Mouse (Mus musculus): Measurements from ENCODE around the gene H1fnt. TPM values are rescaled to one million over a fixed set of nuclear protein-coding genes. Genes with fewer than 3 reads are reported as not detected.
A peak's percentile ranks its signal among the peaks of the same experiment; 100 is the strongest.

H1fnt gene
- total RNA-seq, 1 experiment: not detected

DNA sequence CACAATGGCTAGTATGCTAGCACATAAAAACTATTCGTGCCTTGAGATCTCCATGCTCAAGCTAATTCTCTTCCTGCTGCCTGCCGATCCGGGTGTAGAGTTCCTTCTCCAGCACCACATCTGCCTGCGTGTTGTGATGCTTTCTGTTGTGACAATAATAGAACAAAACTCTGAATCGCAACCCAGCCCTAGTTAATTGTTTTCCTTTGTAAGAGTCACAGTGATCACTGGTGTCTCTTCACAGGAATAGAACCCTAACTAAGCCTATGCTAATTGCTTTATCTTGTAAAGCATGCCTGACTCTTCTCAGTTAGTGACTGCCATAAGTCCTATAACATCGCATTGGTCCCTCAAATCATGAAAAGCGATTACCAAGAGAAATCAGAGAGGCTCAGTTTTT lies 31.0 kb downstream of the H1fnt start:
- TF ChIP-seq ZC3H11A (IDR thresholded peaks at IDR 0.05; ENCODE audit: borderline replicate concordance, low read depth, low read length): no peak
- TF ChIP-seq MAFK (IDR thresholded peaks at IDR 0.05; ENCODE audit: insufficient read depth, low read depth, low read length): no peak
- TF ChIP-seq CHD2 (IDR thresholded peaks at IDR 0.05; ENCODE audit: low read depth, low read length): no peak
- no peak for TF ChIP-seq ZNF384 (IDR thresholded peaks at IDR 0.05; ENCODE audit: low read depth, low read length)
- TF ChIP-seq HCFC1 (IDR thresholded peaks at IDR 0.05; ENCODE audit: borderline replicate concordance, insufficient read depth, low read length): no peak
- Histone ChIP-seq H3K9me3 (ENCODE audit: control insufficient read depth, insufficient read depth, low read depth, low read length) (no peaks in the 10 kb centered on the region), H3K4me1 (ENCODE audit: control insufficient read depth in 2 of 2, insufficient read depth in 2 of 2, low read length in 2 of 2, poor library complexity in 1 of 2) (no peaks in the 10 kb centered on the region; a peak in 1 of 4 replicates), H3K27ac (ENCODE audit: insufficient read depth, low read depth, low read length, poor library complexity, severe bottlenecking) (no peak overlapping the region), H3K36me3 (ENCODE audit: control insufficient read depth, insufficient read depth, low read length, poor library complexity, severe bottlenecking) (no peaks in the 10 kb centered on the region), H3K4me3 (ENCODE audit: insufficient read depth in 1 of 2, low read depth in 1 of 2, low read length in 2 of 2, poor library complexity in 1 of 2, severe bottlenecking in 1 of 2) (no peak overlapping the region), H3K9ac (ENCODE audit: insufficient read depth, low read depth, low read length, poor library complexity, severe bottlenecking) (no peak overlapping the region)
- DNase-seq (ENCODE audit: low read depth, low spot score): no peak
- in situ Hi-C loops (cut with MboI; ENCODE audit: low sequenced_read_pairs in 2 of 2, unreplicated experiment in 2 of 2): no loop called here

DNA sequence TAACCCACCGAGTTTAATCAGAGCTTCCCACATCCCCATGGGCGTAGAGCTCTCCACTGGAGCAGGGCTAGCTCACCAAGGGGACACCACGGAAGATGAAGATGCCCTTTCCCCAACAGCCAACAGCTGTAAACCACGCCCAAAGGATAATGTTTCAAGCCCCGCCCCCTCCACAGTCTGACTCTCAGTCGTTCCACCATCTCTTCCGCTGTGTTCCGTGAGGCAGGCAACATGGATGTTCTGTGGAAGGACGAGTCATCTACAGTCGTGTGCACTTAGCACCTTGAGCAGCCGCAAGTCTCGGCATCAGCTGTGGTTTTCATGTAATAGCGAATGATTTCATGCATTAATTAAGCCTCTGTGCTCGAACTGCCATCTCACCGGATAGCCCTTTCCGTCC lies 31.5 kb downstream of the H1fnt start:
- peak; percentile 41 for DNase-seq (ENCODE audit: low read depth, low spot score)
- Histone ChIP-seq H3K9ac (ENCODE audit: insufficient read depth, low read depth, low read length, poor library complexity, severe bottlenecking) (no peak overlapping the region), H3K9me3 (ENCODE audit: control insufficient read depth, insufficient read depth, low read depth, low read length) (no peaks in the 10 kb centered on the region), H3K4me3 (ENCODE audit: insufficient read depth in 1 of 2, low read depth in 1 of 2, low read length in 2 of 2, poor library complexity in 1 of 2, severe bottlenecking in 1 of 2) (no peak overlapping the region), H3K36me3 (ENCODE audit: control insufficient read depth, insufficient read depth, low read length, poor library complexity, severe bottlenecking) (no peaks in the 10 kb centered on the region), H3K27ac (ENCODE audit: insufficient read depth, low read depth, low read length, poor library complexity, severe bottlenecking) (no peak overlapping the region), H3K4me1 (ENCODE audit: control insufficient read depth in 2 of 2, insufficient read depth in 2 of 2, low read length in 2 of 2, poor library complexity in 1 of 2) (no peaks in the 10 kb centered on the region; a peak in 1 of 4 replicates)
- TF ChIP-seq HCFC1 (IDR thresholded peaks at IDR 0.05; ENCODE audit: borderline replicate concordance, insufficient read depth, low read length) (no peak), CHD2 (IDR thresholded peaks at IDR 0.05; ENCODE audit: low read depth, low read length) (no peak), ZC3H11A (IDR thresholded peaks at IDR 0.05; ENCODE audit: borderline replicate concordance, low read depth, low read length) (no peak), ZNF384 (IDR thresholded peaks at IDR 0.05; ENCODE audit: low read depth, low read length) (no peak), MAFK (IDR thresholded peaks at IDR 0.05; ENCODE audit: insufficient read depth, low read depth, low read length) (no peak)
- in situ Hi-C loops (cut with MboI; ENCODE audit: low sequenced_read_pairs in 2 of 2, unreplicated experiment in 2 of 2): no loop called here

- Histone ChIP-seq H3K27ac (ENCODE audit: insufficient read depth, low read depth, low read length, poor library complexity, severe bottlenecking) (no peak overlapping the region), H3K9ac (ENCODE audit: insufficient read depth, low read depth, low read length, poor library complexity, severe bottlenecking) (no peak overlapping the region), H3K9me3 (ENCODE audit: control insufficient read depth, insufficient read depth, low read depth, low read length) (no peaks in the 10 kb centered on the region), H3K4me1 (ENCODE audit: control insufficient read depth in 2 of 2, insufficient read depth in 2 of 2, low read length in 2 of 2, poor library complexity in 1 of 2) (no peaks in the 10 kb centered on the region; a peak in 1 of 4 replicates), H3K4me3 (ENCODE audit: insufficient read depth in 1 of 2, low read depth in 1 of 2, low read length in 2 of 2, poor library complexity in 1 of 2, severe bottlenecking in 1 of 2) (no peak overlapping the region), H3K36me3 (ENCODE audit: control insufficient read depth, insufficient read depth, low read length, poor library complexity, severe bottlenecking) (no peaks in the 10 kb centered on the region)
- in situ Hi-C loops (cut with MboI; ENCODE audit: low sequenced_read_pairs in 2 of 2, unreplicated experiment in 2 of 2): no loop called here
- TF ChIP-seq CHD2 (IDR thresholded peaks at IDR 0.05; ENCODE audit: low read depth, low read length) (no peak), ZC3H11A (IDR thresholded peaks at IDR 0.05; ENCODE audit: borderline replicate concordance, low read depth, low read length) (no peak), HCFC1 (IDR thresholded peaks at IDR 0.05; ENCODE audit: borderline replicate concordance, insufficient read depth, low read length) (no peak), ZNF384 (IDR thresholded peaks at IDR 0.05; ENCODE audit: low read depth, low read length) (peak; percentile 90), MAFK (IDR thresholded peaks at IDR 0.05; ENCODE audit: insufficient read depth, low read depth, low read length) (no peak)
- no peak for DNase-seq (ENCODE audit: low read depth, low spot score)
Observed at GRCm38 (mm10) chr15:98222377-98222776, 34.7 kb downstream of the H1fnt start.

DNA sequence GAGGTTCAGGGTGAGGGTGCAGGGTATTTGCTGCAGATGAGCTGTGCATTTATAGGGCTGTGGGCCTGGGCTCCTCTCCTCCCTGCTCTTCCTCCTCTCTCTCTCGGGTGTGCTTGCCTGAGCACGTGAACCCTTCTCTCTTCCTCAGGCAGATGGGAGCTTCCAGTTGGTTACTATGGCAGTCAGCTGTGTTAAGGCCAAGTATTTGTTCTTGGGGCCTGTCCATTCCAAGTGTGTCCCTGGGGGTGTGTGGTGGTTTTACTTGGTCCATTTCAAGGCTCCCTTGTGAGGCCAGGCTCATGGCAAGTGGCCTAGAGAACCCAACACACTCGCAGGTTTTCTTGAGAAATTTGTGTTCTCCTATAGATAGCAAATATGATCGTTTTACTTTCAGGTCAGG lies 36.2 kb downstream of the H1fnt start, which contains the start of the genes Gm44579 and Olfr287:
Gene Gm44579, minus strand, starts transcription at position 101 of the 400 bp plus-strand sequence.
Gene Olfr287, minus strand, starts transcription at position 180 of the 400 bp plus-strand sequence.
- H3K27ac ChIP-seq (ENCODE audit: insufficient read depth, low read depth, low read length, poor library complexity, severe bottlenecking): no peak within 1 kb of the TSS
- no peak within 1 kb of the TSS for H3K9ac ChIP-seq (ENCODE audit: insufficient read depth, low read depth, low read length, poor library complexity, severe bottlenecking)
- TF ChIP-seq MAFK (IDR thresholded peaks at IDR 0.05; ENCODE audit: insufficient read depth, low read depth, low read length) (no peak), ZNF384 (IDR thresholded peaks at IDR 0.05; ENCODE audit: low read depth, low read length) (no peak), CHD2 (IDR thresholded peaks at IDR 0.05; ENCODE audit: low read depth, low read length) (no peak)
- H3K4me1 ChIP-seq (ENCODE audit: control insufficient read depth in 2 of 2, insufficient read depth in 2 of 2, low read length in 2 of 2, poor library complexity in 1 of 2): no peaks in the 10 kb centered on the region; a peak in 1 of 4 replicates
- in situ Hi-C loops (cut with MboI; ENCODE audit: low sequenced_read_pairs in 2 of 2, unreplicated experiment in 2 of 2): no loop called here
- H3K36me3 ChIP-seq (ENCODE audit: control insufficient read depth, insufficient read depth, low read length, poor library complexity, severe bottlenecking): no peaks in the 10 kb centered on the region
- H3K4me3 ChIP-seq (ENCODE audit: insufficient read depth in 1 of 2, low read depth in 1 of 2, low read length in 2 of 2, poor library complexity in 1 of 2, severe bottlenecking in 1 of 2): no peak within 1 kb of the TSS
- DNase-seq (ENCODE audit: low read depth, low spot score): no peak
- H3K9me3 ChIP-seq (ENCODE audit: control insufficient read depth, insufficient read depth, low read depth, low read length): no peaks in the 10 kb centered on the region

DNA sequence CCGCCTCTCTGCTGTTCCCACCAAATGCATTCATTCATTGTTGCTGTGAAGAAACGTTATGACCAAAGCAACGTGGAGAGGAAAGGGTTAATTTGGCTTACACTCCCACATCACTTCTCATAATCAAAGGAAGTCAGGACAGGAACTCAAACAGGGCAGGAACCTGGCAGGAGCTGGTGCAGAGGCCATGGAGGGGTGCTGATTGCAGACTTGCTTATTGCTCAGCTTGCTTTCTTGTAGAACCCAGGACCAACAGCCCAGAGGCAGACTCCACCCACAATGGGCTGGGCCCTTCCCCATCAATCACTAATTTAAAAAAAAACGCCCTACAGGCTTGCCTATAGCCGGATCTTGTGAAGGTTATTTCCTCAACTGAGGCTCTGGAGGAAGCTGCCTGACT lies 43.0 kb downstream of the H1fnt start:
- TF ChIP-seq MAFK (IDR thresholded peaks at IDR 0.05; ENCODE audit: insufficient read depth, low read depth, low read length): no peak
- no peak for TF ChIP-seq CHD2 (IDR thresholded peaks at IDR 0.05; ENCODE audit: low read depth, low read length)
- no peak for TF ChIP-seq ZC3H11A (IDR thresholded peaks at IDR 0.05; ENCODE audit: borderline replicate concordance, low read depth, low read length)
- TF ChIP-seq ZNF384 (IDR thresholded peaks at IDR 0.05; ENCODE audit: low read depth, low read length): peak; percentile 53; the same call in 1 of the 2 replicates
- TF ChIP-seq HCFC1 (IDR thresholded peaks at IDR 0.05; ENCODE audit: borderline replicate concordance, insufficient read depth, low read length): no peak
- Histone ChIP-seq H3K27ac (ENCODE audit: insufficient read depth, low read depth, low read length, poor library complexity, severe bottlenecking) (no peak overlapping the region), H3K9ac (ENCODE audit: insufficient read depth, low read depth, low read length, poor library complexity, severe bottlenecking) (no peak overlapping the region), H3K4me1 (ENCODE audit: control insufficient read depth in 2 of 2, insufficient read depth in 2 of 2, low read length in 2 of 2, poor library complexity in 1 of 2) (no peaks in the 10 kb centered on the region), H3K36me3 (ENCODE audit: control insufficient read depth, insufficient read depth, low read length, poor library complexity, severe bottlenecking) (no peaks in the 10 kb centered on the region), H3K9me3 (ENCODE audit: control insufficient read depth, insufficient read depth, low read depth, low read length) (no peaks in the 10 kb centered on the region), H3K4me3 (ENCODE audit: insufficient read depth in 1 of 2, low read depth in 1 of 2, low read length in 2 of 2, poor library complexity in 1 of 2, severe bottlenecking in 1 of 2) (no peak overlapping the region)
- DNase-seq (ENCODE audit: low read depth, low spot score): no peak
- in situ Hi-C loops (cut with MboI; ENCODE audit: low sequenced_read_pairs in 2 of 2, unreplicated experiment in 2 of 2): no loop called here

All from ES-E14 (cell line).